Mouse (Mus musculus): ENCODE measurements around the gene Cmip. TPM values are rescaled to one million over a fixed set of nuclear protein-coding genes. Genes with fewer than 3 reads are reported as not detected.

Gene Cmip
- total RNA-seq, 4 experiments from 2014 or later, result 14.4 to 20.4 (median 16.3) TPM

DNA sequence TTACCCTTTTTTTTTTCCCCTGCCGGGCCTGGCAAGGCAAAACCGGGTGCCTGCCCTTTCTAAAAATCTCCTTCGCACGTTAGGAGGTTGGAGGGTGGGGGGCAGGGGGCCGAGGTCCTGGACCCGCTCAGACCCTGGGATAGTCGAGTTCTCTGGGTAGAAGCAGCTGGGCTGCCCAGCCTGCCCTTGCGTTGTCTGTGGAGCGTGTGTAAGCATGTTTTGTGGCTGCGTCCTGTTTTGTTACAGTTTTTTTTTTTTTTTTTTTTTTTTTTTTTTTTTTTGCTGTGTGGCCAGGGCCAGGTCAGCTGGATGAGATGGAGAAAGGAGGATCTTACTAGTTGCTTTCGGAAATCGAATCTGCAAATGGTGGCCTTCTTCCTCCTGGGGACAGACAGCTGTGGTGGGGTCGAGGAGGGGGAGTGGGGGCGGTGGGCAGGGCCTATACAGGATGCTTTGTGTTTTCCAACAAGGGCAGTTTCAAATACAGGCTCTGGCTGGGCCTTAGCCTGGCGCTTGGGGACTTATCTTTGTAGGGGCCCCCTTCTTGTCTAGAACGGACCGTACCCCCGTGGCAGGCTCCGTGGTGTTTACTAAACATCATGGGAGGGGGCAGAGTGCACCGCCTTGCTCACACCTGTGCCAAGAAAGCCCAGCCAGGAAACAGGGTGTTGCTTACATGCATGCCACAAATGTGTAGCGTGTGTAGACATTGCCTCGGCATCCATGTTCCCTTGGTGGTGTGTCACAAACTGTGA is 1.1 kb downstream of the Cmip start:
- peak; percentile 41 for DNase-seq (ENCODE audit: low spot score)

DNA sequence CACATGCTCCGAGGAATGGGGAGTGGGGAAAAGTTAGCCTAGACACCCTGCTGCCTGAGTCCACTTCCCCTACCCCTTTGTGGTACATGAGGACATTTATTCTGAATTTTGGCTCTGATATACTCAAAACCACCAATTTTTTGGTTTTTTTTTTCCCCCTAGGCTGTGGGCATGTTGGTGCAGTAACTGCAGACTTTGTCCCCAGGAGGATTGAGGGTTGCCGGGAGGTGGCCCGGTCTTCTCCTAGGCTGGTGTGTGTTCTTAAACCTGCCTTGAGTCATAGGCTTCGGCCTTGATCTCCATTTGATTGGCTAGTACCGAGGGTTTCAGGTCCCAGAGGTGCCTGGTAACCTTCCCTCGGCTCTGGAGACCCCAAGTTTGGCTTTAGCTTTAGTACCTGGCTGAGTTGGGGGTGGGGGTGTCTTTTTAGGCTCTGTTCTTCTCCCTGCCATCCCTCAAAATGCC is 1.7 kb downstream of the Cmip start:
- DNase-seq (ENCODE audit: low spot score), result no peak

DNA sequence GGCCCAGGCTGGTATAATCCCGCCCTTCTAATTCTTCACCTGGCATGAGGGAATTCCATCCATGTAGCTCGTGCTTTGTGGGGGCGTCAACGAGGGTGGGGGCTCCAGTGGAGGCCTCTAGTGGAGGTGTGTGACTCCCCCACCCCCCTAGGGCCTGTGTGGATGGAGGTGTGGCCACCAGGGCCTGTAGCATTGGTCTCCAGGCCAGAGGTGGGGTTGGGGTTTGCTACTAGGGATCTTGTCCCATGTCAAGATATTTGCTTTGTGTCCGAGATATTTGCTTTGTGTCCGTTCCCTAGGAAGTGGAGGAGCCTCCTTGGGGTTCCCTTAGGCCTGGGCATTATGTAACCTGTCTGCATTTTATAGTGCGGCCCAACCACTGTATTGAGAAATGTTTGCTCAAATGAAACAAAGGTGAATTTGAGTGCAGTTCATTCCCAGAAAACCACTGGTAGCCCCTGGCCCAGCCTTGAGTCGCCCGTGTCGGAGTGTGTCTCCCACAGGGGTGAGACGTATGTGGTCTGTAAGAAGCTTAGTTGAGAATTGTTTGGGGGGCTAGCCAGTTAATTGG is 2.7 kb downstream of the Cmip start:
- no peak for DNase-seq (ENCODE audit: low spot score)

DNA sequence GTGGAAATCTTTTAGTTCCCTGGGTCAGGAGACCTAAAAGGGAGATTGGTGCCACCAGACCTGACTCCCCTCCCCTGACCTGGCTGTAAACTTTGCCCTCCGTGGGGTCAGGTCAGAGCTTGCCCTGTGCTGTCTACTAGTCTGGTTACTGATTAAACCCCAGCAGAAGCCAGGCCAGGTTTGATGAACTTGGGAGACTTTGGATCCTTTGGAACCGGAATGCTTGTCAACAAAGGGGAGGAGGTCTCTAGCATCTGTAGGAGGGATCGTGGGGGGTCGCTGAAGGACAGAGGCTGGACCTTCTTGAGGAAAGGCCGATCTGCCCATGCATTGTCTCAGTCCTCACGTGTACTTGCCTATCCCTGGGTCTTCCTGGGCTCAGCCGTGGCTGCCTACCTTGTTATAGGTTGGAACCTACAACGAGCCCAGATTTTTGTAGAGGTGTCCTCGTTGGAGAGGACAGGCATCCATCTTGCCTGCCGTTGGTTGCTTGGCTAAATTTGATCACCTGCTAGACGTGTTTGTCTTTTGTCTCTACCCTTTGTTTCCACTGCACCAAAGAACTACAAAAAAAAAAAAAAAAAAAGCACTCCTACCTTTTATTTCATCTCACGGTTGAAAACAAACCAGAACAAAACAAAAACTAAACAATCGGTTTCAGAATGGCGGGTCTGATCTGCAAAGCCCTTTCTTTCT is 3.5 kb downstream of the Cmip start:
- no peak for DNase-seq (ENCODE audit: low spot score)

DNA sequence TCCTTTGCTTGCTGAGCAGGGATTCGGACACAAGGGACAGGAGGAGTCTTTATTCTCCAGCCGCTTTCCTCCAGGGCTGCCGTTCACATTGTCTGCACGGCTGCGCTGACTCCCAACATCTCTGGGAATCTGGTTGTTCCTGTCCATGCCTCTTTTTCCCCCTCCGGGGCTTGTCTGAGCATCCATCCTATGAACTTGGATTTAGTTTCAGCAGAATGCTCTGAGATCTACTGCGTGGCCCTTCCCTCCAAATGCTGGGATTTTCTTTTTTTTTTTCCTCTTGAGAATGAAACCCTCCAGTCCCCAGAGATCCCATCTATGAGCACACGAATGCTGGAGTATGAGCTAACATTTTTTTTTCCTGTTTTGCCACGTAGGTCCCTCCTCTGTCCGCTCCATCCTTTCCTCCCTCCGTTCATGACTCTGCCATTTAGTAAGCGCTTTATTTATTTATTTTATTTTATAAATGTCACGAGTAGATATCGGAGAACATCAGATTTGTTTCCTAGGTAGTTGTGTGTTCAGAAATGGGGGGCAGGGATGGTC is 4.1 kb downstream of the Cmip start:
- no peak for DNase-seq (ENCODE audit: low spot score)

DNA sequence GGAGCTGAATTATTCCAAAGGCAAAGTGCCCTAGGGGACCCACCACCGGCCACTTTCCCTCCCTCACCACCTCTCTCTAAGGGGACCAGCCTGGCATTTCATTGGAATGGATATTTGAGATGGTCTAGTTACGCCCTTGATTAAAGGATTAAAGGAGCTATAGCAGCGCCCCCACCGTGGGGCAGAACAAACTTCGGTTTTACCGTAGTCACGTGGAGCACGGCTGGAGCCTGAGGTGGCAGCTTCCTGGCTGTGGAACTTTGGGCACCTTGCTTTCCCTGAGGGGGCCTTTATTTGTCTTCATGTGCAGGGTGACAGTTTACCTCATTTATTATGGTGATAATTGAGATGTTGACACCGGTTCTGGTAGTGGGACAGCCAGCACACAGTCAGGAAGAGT is 4.8 kb downstream of the Cmip start:
- DNase-seq (ENCODE audit: low spot score), result no peak

DNA sequence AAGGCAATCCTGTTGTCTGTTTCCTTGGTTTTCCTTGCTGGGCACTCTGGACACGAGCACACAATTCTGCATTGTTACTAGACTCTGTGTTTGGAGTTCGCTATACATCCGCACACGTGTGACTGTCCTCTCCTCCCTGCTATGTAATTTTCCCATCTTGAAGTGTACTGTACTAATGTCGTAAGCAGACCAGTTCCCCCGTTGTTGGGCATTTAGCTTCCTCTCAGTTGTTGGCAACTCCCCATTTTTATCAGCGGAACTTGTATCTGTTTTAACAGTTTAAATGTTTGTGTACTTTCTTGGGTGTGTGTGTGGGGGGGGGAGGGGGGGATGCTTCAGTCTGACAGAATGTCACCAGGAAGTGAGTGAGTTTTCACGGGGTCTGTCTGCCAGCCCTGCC is 5.8 kb downstream of the Cmip start:
- no peak for DNase-seq (ENCODE audit: low spot score)

DNA sequence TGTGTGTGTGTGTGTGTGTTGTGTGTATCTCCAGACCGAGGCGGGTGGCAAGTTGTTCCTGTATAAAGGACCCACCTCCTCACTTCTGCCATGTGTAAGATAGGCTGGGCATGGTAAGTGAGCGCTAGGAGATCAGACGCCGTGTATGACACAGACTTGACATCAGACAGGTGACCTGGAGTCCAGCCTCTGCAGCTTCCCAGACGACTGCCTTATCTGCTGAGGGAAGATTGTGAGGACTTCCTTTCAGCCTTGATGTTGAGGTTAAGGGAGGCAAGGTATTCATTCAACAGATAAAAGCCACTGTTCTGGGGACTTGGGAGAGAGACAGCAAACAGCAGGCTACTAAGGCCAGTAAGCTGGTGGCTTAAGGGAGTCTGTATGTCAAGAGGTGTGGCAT is 6.6 kb downstream of the Cmip start:
- DNase-seq (ENCODE audit: low spot score), result no peak

DNA sequence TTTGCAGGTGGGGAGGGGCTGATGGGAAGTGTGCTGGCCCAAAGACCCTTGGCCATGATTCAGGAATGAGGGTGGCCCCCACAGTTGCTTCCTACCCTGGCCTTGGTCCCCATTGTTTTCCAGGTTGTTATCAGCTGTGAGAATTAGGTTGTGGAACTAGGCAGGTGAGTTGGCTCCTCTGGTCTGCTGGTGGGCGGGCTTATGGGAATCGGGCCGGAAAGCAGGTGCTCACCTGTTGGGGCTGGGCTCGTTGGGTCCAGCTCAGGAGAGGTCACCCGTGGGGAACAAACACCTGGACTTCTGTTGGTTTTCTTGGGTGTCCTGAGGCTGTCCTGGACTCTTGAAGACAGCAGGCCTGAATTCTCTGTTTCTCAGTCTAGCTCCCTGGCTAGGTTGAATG is 8.2 kb downstream of the Cmip start:
- DNase-seq (ENCODE audit: low spot score), result no peak

DNA sequence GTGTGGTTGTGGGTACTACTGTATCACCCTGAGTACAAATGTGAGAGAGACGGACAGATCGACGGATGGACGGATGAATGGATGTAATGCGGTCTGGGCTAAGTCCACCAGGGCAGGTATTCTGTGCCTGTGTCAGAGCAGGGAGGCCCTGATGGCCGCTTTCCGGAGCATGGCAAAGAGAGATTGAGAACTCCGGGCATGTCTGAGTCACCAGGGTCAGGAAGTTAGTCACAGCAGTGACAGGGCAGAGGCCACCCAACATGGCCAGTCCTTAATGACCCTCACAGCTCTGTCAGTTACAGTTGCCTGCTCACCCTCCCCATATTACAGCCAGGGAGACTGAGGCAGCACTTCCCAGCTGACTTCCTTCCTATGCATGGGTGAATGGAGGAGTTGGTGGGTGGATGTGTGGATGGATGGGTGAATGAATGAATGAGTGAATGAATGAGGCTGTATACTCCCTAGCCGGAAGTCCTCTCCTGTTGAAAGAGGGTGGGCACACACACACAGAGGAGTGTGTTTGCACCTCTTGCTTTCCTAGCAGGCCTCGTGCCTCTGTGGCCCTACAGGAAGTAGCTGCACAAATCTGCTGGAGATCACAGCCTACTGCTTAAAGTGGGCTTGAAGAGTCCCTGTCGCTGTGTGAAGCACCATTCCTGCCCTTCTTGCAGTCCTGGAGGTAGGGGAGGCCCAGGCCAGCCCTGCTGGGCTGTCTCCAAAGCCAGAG is 10.7 kb downstream of the Cmip start:
- no peak for DNase-seq (ENCODE audit: low spot score)

DNA sequence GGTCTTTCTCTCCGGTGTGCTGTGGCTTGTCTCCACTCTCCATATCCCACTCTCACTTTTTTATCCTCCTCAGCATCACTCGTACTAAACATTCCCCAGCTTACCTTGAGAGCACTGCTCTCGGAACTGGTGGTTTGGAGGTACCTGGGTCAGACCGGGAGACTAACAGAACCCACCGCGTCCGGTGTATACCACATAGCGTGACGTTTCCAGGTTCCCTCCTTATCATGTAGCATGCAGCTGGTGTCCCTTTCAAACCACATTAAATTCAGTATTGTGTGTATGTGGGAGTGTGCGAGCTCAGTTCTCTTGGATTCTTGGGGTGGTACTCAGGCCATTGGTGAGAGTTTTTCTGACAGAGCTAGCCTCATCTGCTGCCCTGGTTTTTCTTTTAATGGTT is 21.4 kb downstream of the Cmip start:
- no peak for DNase-seq (ENCODE audit: low spot score)

DNA sequence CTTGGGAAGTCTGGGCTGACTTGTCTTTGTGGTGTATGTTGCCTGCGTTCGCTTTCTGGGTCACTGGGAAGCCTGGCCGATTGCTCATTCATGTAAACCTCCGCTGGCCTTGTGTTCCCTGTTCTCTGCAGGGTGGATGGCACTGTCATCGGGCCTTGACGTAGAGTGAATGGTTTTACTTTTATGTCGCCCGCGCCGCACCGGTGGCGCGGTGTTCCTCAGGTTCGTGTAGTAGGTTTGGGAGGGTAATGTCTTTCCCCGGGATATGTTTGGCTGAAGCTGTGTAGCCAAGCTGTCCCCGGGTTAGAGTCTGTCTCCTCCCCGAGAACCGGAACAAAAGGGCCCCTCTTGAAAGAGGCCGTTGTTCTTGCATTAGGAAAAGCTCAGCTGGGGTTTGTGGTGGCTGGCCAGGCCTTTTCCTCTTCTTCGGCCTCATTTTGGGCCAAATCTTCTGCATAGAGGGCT is 21.8 kb downstream of the Cmip start:
- no peak for DNase-seq (ENCODE audit: low spot score)

DNA sequence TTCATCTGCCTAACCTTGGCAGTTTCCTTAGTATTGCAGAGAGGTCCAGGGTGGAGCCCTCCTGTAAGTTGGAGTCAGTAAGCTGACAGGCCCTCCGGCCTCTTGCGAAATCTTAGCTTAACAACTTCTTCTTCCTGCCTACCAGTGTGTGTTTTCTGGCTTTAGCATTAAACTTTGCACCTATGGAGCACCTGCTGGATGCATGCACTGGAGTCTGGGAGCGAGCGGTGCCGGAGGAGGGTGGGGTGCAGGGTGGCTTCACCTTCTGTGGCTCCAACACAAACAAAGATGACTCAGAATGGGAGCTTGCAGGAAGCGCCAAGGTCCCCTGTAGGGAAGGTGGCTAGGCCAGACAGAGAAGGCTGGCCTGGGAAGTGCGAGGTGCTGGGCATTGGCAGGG is 23.6 kb downstream of the Cmip start:
- DNase-seq (ENCODE audit: low spot score), result no peak

DNA sequence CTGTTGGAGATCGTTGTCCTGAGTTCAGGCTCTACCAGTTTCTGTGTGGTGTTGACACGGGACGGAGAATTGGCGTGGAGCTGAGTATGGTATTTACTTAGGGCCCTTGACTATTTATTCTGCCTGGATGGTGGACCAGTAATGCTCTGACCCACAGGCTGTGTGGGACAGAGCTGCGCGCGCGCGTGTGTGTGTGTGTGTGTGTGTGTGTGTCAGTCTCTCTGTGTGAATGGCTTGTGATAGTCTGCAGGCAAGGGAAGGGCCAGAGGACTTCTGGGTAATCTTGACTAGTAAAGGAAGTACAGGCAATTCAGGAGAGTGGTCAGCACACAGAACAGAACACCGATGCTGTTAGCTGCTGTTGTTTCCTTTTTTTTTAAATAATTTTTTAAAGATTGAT is 24.8 kb downstream of the Cmip start:
- DNase-seq (ENCODE audit: low spot score), result no peak

DNA sequence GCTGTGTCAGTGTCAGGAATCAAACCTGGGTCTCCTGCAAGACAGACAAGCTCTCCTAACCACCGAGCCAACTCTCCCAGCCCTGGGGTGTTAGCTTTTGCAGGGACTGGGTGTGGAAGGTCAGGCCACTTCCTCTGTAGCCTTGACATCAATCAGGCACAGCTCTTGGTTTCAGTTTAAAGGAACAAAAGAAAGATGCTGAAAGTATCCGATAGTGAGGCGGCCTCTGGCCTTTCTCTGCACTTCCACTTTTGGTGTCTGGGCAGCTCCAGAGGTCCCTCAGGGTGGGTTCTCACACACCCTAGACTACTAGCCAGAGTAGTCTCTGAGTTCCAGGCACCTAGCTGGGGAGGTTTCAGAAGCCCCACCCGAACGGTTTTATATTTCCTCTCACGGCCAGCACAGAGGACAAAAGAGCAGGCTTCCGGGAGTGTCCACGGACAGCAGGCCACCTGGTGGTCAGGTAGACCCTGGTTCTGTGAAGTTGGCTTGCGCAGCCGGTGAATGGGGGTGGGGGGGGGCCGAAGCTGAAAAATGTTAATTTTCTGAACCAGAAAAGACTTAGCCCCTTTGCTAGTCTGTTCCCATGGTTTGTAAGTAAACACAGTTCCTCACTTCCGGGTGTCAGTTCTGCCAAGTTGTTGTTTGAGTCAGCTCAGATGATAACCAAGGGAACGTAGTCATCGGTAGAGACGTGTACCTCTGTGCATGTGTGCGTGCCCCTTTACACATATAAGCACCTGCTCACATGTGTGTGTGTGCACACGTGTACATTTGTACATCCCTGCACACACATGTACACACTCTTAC is 25.5 kb downstream of the Cmip start:
- DNase-seq (ENCODE audit: low spot score), result no peak

DNA sequence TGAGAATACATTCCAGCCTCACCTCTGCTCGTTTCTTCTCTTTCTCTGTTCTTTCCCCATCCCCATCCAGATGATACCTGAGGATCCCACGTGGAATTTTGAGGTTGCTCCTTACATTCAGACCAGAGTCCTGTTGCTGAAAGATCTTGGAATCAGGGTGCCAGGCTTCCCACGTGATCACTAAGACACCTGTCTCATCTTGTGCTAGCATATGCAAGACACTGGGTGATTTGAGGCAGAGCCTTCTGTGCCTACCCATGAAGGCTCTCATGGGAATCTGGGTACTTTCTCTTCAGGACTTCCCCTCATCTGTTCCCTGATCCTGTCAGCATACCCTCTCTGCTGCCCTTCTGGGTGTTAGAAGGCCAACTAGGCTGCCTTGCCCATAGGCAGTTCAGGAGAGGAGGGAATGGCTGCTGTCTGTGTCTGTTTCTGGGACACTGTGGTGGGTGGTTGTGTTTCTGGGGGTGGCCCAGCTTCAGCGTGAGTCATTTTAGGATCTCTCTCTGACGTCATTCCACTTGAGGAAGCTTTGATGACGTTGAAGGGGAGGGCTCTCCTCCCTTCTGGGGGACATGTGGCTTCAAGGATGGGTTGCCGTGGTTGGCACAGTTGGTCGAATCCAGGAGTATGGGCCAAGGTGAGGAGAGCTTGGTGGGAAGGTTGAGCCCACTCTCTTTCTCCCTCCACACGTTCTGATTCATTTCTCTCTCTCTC is 28.1 kb downstream of the Cmip start:
- no peak for DNase-seq (ENCODE audit: low spot score)

DNA sequence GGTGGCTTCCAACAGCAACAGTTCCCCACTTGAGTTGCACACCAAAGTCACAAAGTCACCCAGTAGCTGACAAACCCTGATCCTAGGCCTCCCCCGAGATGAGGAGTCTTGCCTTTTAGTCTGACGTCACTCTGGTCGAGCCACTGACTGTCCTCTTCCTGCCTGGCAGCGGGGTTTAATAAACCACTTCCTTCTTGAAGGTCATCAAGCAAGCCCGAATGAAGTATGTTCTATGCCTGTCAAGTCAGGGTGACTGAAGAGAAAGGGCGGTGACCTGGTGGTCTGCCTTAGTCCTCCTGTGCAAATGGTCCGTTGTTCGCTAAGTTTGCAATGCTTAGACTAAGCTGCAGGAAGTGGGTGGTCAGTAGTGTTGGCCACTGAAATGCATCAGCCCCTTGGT is 31.1 kb downstream of the Cmip start:
- DNase-seq (ENCODE audit: low spot score), result no peak

DNA sequence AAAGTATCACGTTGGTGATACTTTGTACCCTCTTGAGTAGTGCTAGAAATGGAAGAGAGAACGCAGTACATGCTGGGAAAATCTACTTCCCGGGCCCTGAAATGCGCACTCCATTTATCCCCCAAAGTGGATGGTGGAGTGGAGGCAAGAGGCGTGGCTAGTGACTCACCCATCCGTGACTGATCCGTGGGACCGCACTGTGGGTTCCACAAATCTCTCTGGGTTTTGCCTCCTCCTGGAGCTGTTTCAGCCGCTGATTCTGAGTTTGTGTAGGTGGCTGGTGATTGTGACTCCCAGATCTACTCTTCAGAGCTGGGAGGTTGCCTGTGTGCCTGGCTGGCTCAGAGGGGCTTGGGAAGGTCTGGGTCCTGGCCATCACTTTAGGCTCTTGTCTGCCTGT is 32.2 kb downstream of the Cmip start:
- DNase-seq (ENCODE audit: low spot score), result no peak

DNA sequence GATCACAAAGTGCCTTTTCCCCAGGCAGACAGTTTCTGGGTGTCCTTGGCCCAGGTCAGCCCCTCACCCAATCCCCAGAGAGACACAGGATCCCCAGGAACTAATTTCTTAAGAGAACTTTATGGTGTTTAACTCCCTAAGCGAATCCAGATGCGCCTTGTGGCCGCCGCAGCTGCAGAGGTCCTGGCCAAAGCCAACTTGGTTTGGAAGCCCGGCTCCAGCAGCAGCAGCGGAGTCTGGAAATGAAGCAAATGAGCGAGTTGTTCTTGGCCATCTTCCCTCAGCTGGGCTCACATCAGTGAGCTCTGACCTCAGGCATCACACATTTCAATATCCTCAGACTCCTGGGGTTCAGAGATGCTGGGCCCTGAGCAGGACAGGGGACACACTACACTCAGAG is 33.6 kb downstream of the Cmip start:
- DNase-seq (ENCODE audit: low spot score), result peak; percentile 62

DNA sequence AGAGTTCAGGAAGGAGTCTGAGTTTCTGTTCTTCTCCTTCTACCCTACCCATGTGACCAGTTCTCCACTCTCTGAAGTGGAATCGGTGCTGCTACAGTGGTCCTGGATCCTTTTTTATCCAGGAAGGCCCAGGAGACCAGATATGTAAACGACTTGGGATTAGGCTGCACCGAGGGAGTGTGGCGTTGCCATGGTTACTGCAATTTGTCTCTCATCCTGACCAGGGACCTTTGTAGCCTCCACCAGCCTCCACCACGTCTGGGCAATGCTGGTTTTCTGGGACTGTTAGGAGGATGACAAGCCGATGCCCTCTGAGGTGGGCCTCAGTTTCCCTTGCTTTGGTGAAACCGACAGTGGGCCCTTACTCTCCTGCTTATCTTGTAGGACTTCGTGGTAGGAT is 35.4 kb downstream of the Cmip start:
- no peak for DNase-seq (ENCODE audit: low spot score)

All from heart, adult 8-10 months (tissue).